Mouse (Mus musculus): ENCODE measurements at regions not wholly inside any gene's neighbourhood (a gene's known extent, or its start where the extent isn't known, plus 50 kb on each side); places are given as distances from the start of the nearest gene placed in this dataset.

GRCm38 (mm10) chr16:8184781-8185180 lies 240.2 kb downstream of the Tmem114 start:
- TF ChIP-seq CTCF (IDR thresholded peaks at IDR 0.05; ENCODE audit: borderline replicate concordance, insufficient read depth, low read depth, low read length) (no peak), POLR2A (IDR thresholded peaks at IDR 0.05; ENCODE audit: borderline replicate concordance, insufficient read depth, low read length) (no peak)

Data from cerebellum, adult 2 months (tissue).